Mouse (Mus musculus): ENCODE data around the gene Mut.

Gene Mut

GRCm38 (mm10) chr17:40934420-40935231 is at the start of gene Mut, which contains the start of gene Cenpq:
TSS of gene Mut (plus strand) at chr17:40934685.
TSS of gene Cenpq (minus strand) at chr17:40935047.
- in situ Hi-C loops (cut with MboI, MseI): loop anchor here (25.0 kb wide), 1 partner anchor 1903 kb away; no protein-coding TSS in a partner anchor

- in situ Hi-C loops (cut with MboI, MseI): no loop called here
Measured at GRCm38 (mm10) chr17:40885155-40885554, 49.3 kb upstream of the Mut start.

DNA sequence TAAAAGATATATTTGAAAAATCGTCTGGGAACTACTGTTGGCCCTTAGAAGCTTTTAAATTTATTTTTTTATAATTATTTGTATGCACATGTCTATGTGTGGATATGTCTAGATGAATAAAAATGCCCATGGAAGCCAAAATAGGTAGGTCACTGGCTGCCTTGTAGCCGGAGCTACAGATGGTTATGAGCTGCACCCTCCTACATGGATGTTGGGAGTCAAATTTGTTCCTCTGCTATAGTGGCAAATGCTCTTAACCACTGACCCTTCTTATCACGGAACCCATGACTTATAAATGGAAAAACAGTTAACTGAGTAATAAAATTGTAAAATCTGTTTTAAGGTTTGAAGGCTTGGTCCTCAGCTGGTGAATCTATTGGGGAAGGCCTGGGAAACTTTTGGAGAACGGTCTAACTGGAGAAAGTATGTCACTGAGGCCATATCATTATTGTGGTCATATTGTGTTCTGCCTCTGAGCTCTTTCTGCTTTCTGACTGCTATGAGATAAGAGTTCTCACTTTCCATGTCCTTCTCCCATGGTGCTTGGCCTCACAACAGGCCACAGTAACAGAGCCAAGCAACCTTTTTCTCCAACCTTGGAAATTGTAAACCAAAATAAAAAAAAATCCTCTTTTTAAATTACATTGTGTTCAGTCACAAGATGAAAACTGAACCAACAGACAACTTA is 46.5 kb upstream of the Mut start:
- in situ Hi-C loops (cut with MboI, MseI): no loop called here

DNA sequence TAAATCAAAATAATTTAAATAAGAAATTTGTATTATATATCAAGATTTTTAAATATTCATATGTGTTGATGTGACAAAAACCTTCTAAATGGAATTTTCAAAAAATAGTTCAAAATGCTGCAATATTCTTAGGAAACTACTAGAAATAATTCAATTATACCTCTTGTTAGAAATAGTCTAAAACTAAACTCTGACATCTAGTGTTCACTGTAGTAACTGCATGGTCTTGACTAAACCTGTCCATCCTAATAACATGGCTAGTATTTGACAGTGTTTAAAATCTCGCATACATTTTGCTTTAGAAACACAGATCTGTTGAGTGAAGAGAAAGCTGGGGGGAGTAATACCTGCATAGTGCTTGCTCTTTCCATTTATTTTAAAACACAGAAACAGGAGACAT is 37.6 kb upstream of the Mut start:
- in situ Hi-C loops (cut with MboI, MseI): loop anchor here (5.0 kb wide), 1 partner anchor 70 kb away; no protein-coding TSS in a partner anchor

GRCm38 (mm10) chr17:40899783-40900363 is 34.6 kb upstream of the Mut start:
- in situ Hi-C loops (cut with MboI, MseI): loop anchor here (5.0 kb wide), 1 partner anchor 73 kb away; no protein-coding TSS in a partner anchor

DNA sequence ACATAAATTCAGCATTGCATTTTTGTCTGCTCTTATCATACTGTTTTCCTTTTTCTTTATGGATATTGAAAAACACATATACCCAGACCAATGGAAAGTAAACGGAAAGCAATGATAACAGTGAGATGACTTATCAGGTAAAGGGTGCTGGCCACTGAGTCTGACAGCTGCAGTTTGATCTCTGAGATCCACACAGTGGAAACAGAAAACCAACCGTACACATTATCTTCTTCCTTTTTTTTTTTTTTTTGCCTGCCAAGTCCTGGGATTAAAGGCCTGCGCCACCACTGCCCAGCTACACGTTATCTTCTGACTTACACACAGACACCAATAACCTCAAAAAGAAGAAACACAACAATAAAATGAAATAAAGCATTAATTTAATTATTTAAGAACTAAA is 31.1 kb upstream of the Mut start:
- in situ Hi-C loops (cut with MboI, MseI): no loop called here

GRCm38 (mm10) chr17:40904056-40904597 is 30.4 kb upstream of the Mut start:
- in situ Hi-C loops (cut with MboI, MseI): no loop called here

DNA sequence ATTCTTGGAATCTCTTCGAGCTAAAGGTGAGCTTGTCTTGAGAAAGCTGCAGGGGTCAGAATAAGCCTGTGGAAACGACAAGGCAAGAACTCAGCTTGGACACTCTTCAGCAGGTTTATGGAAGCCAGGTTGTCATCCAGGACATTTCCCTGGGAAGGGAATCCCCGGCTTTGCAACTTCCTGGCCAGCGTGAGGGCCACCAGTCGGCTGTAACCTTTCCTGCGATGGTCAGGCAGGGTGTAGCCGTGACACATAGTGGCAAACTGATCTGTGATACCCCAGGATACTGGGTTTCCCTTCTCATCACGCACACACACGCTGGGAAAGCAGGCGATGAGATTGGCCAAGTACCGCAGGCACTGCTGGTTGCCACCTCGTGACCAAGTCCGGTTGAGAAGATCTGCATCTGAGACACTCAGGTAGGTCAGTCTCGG is 29.7 kb upstream of the Mut start:
- in situ Hi-C loops (cut with MboI, MseI): no loop called here

- in situ Hi-C loops (cut with MboI, MseI): no loop called here
Measured at GRCm38 (mm10) chr17:40914250-40914649, 20.2 kb upstream of the Mut start, which contains the start of gene Glyatl3. TSS of gene Glyatl3 (minus strand) at chr17:40914350.

GRCm38 (mm10) chr17:40915499-40915898 is 19.0 kb upstream of the Mut start:
- in situ Hi-C loops (cut with MboI, MseI): no loop called here

GRCm38 (mm10) chr17:40933985-40934384 is 500 bp upstream of the Mut start:
- in situ Hi-C loops (cut with MboI, MseI): loop anchor here (25.0 kb wide), 1 partner anchor 1903 kb away; no protein-coding TSS in a partner anchor

- in situ Hi-C loops (cut with MboI, MseI): loop anchor here (25.0 kb wide), 1 partner anchor 1889 kb away; no protein-coding TSS in a partner anchor
Measured at GRCm38 (mm10) chr17:40948518-40948917, 14.0 kb downstream of the Mut start.

GRCm38 (mm10) chr17:40977914-40978313 is 43.4 kb downstream of the Mut start:
- in situ Hi-C loops (cut with MboI, MseI): no loop called here

DNA sequence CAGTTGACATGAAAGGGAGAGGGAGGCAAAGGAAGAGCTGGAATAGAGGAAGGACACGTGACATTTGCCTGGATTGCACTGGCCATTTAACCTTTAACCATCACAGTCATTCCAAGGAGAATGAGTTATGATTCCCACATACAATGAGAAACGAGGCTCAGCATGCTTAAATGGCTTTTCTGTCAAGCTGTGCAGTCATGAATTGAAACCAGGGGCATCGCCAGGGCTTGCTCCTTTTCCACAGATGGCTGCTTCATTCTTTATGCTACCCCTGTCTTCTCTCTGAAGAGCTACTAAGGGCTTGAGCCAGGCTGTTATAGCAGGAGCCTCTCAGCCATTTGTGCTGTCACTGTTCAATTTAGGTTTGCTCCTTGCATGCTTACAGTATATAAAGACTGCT is 57.6 kb downstream of the Mut start:
- in situ Hi-C loops (cut with MboI, MseI): no loop called here

Data from T-helper 1 cell (primary cell).